Mouse (Mus musculus): ENCODE data around the gene Klhl40.

Gene Klhl40

DNA sequence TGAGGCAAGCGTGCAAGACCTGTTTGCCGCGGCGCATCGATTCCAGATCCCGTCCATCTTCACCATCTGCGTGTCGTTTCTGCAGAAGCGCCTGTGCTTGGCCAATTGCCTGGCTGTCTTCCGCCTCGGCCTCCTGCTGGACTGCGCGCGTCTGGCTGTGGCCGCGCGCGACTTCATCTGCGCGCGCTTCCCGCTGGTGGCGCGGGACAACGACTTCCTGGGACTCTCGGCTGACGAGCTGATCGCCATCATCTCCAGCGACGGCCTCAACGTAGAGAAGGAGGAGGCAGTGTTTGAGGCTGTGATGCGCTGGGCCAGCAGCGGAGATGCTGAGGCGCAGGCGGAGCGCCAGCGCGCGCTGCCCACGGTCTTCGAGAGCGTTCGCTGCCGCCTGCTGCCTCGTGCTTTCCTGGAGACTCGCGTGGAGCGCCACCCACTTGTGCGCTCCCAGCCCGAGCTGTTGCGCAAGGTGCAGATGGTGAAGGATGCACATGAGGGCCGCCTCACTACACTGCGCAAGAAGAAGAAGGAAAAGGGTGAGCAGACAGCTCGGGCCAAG, 738 bp downstream of the Klhl40 start:
- DNase-seq: peak; percentile 43

DNA sequence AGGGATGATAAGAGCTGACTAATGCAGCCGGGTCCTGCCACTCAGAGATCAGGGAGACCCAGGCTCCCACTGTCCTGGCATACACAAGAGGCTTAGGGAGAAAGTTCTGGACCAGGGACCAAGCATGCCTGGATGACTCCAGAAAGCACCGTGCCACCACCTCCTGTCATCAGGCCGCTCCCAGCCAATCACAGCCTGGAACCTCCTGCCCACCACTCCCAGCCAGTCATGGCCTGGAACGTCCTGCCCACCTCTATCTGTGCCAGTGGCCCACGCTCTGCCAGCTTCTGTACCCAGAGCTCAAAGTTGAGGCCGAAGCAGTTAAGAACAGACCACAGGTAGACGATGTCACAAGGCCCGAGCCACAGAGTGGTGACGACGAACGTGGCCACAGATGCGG, 7.4 kb downstream of the Klhl40 start:
- no peak for DNase-seq

DNA sequence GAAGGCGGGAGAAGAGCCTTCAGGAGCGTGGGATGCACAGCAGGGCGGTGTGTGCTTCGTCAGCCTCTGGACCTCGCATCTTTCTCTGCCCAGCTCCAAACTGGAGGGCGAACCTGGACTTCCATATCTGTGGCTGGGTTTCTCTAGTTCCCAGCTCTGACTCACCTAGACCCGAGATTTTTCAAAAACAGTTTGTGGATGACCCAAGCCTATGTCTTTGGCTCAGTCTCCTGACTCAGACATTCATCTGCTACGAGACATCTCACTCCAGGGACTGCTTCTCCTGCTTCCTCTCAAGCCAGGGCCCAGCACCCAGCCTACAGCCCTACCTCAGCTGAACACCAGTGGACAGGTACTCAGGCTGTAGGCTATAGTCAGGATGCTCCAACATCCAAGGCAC, 7.9 kb downstream of the Klhl40 start:
- no peak for DNase-seq

DNA sequence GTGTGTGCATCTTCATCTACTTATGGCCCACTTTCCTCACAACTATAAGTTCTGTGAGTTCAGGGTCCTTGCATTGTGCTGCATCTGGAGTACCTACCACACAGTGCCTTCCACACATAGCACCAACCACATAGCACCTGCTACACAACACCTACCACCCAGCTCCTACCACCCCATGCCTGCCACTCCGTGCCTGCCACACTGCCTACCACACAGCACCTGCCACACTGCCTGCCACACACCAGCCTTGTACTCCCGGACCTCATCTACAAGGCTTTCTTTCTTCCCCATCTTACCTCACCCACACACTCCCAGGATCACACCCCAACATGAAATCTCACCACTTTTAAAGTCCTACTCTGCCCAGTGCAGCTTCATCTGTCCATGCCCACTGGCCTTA, 9.0 kb downstream of the Klhl40 start:
- no peak for DNase-seq

DNA sequence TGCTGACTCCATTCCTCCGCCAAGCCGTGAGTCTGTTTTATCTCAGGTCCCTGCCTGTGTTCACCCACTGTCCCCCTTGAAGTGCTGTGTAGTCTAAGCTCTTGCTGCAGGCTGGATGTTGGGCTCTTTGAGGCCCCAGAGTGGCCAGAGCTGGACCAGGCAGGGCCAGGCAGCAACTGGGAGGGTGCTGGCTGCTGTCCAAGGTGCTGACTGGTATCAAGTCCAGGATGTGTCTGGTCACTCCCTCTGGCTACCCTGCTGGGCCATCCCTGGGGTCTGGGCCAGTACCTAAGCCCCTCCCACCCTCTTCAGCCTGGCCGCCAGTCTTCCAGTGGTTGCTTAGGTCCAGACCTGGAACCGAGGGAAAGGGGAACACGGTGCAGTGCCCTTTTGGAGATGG, 13.8 kb downstream of the Klhl40 start:
- peak; percentile 81 for DNase-seq

DNA sequence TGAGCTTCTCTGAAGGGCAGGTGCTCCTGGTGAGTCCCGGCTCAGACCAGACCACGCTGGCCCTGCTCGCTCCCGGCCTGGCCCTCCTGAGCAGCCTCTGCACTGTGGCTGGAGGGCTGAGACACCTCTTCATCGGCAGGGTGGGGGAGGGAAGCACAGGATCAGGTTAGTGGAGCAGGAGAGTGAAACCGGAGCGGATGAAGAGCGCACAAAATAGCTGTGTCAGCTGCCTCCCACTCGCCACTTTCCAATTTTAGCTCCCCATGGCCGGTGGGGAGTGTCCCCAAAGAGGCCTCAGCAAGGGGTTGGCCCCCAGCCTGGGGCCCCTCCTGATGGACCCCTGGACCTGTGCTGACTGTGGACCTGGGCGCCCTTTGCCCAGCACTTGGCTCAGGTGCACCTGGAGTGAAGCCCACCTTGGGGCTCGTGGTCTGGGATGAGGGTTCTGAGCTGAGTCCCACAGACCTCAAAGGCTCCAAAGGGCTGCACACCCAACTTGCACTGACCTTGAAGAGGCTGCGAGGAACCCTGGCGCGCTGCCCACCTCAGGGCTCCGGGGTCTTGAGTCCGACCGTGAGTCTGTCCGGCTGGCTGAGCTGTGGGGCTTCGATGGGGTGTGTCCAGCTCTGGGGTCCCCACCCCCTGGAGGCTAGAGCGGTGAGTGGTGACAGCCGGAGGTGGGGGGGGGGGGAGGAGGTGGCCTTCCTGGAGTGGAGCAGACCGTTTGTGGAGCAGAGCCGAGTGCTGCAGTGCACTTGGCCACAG, 14.5 kb downstream of the Klhl40 start, which contains the start of gene Hhatl:
Gene Hhatl (minus strand): TSS at position 751 of the 765 bp plus-strand sequence.
- peak; percentile 27 for DNase-seq

DNA sequence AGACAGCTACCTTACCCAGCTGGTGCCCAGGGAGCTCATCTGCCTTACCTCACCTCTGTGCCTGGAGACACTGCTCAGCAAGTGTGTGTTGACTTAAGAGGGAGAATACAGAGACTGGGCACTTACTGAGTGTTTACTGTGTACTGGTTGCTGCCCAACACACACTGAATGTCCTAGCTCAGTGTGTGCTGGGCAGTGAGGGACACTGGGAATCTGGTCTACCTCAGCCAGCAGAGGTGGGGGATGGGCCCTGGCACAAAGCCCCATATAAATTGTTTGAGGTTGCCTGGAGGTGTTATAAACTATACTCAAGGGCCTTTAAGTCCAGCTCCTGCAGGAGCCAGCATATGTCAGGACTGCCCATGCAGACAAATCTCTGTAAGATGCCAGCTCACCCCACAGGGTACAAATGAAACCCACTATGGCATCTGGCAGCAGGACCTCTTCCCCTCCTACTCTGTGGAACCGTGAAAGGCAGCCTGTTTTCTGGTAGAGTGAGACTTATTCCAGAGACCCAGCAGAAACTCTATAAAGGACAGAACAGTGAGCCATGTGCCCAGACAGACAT, 17.6 kb downstream of the Klhl40 start:
- no peak for DNase-seq

DNA sequence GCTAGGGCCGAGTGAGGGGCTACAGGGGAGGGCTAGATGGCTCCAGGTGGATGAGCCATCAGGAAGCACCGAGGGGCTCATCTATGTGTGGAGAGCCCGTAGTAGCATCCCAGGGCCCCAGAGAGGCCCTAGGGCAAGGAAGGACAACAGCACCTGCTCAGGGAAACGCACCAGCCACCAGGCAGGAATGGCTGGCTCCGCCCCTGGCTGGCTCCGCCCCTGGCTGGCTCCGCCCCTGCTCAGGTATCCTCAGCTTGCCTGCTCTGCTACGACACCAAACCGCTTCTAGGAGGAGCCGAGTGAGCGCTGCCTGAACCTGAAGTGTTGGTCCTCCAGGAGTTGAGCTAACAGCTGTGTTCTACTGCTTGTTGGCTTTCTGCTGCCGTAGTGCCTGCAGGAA, 20.3 kb downstream of the Klhl40 start:
- DNase-seq: peak; percentile 55

DNA sequence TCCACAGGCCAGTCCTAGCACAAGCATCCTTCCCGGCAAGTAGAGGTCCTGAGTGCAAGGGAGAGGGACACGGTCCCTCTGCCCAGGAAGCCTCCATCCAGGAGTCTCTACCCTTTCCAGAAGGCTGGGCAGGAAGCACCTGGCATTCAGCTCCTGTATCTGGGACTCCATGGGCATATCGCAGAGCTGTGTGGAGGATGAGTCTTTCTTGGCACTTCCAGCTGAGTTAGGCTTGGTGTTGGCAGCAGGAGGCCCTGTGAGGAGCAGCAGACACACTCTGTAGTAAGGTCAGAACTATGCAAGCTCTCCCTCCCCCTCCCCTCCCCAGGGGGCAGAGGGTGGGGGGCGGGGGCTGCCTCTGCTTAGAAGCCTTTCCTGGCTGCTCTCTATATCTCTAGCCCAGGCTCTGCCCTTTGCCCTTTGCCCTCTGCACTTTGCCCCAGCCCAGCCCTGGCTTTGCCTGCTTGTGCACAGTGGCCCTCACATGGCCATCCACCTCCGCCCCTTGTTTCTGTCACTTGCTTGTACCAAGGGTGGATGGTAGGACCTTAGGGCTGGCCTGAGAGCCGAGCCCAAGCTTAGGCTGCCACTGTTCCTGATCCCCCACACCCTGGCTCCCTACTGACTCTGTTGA, 21.6 kb downstream of the Klhl40 start:
- DNase-seq: no peak

DNA sequence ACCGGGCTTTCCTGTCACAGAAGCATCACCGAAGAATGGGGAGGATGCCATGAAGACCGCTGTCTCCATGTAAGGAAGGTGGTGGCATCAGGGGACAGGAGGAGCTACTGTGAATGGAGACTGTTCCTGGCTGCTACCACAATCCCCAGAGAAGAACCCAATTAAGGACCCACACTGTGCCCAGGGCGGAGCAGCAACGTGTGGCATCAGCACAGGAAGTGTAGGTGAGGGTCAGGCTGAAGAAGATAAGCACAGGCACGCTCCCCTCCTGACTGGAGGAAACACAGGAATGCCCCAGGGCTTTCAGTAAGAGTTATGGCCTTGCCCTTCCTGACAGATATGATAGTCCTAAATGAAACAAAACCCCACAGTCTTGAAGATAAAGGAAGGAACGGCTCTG, 25.3 kb downstream of the Klhl40 start:
- DNase-seq: no peak

DNA sequence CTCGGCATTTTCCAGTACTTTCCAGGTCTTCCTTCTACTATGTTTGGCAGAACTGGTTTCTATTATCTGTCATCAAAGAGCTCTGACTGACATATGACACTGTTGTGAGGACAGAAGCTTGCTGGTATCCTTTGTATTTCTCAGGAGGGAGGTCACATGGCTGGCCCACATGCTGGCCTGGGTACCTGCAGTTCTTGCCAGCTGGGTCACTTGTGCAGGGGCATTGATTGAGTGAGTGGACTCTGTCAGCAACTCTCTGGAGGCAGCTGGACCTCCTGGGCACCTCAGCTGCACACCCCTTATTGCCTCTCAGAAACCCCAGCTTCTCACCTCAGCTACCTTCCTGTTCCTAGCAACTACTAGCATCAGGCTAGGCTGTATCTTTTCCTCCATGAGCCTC, 30.1 kb downstream of the Klhl40 start:
- no peak for DNase-seq

DNA sequence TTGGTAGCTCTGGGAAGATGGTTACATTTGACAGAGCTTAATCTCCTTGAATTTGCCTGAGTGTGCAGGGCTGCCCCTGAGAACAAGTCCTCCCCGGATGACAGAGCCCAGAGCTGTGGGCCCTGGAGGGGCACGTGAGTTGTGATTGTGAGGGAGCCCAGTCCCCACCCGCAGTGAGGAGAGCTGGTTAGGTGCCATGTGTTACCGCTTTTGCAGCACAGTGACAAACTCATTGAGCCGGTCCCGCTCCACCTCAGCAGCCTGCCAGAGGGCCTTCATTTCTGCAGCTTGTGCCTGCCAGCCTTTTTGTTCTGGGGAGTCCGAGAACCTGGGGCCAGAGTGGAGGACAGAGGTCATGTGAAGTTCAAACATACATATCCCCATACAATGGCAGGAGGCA, 30.5 kb downstream of the Klhl40 start:
- no peak for DNase-seq

DNA sequence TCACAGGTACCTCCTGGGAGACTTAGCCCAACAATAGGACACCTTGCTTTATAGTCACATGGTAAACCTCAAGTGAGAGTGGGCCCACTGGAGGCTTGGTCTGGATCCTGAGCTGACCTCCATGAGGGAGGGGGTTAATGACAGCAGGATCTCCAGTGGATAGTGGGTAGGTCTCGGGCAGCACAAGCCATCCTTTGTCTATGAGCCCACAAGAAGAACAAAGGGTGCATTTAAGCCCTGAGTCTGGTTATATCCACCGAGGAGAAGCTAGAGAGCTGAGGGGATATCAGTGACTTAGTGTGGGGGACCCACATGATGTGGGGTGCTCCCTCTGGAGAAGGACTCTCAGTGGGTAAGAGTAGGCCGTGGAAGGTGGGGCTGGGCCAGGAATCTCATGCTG, 31.1 kb downstream of the Klhl40 start:
- DNase-seq: no peak

DNA sequence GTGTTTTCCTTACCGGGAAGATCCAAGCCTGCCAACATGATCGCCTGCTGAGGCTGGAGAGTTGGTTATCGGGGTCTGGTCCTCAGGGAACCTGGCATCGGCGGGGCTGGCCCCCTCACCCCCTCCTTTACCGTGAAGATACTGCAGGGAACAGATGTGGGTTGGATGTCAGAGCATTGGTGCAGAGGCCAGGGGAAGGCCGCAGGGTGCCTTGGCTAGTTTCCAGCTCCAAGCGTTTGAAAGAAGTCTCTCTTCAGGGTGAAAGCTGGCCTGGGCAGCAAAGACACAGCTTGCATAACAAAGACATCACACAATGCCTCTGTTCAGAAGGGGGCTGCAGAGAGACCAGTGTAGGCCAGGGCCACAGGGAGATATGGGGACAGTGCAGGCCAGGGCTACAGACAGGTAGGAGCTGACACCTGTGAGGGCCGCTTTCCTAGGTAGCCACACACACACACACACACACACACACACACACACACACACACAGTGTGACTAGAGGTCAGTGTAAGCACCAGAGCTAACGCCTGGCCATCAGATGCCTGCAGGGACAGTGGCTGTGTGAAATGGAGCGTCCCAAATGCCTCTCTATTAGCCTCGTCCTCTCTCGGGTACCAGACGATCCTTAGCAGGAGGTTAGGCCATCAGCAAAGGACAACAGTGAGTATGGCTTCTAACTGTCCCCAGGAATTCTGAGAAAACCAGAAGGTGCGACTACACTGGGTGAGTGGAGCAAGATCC, 32.8 kb downstream of the Klhl40 start:
- no peak for DNase-seq

DNA sequence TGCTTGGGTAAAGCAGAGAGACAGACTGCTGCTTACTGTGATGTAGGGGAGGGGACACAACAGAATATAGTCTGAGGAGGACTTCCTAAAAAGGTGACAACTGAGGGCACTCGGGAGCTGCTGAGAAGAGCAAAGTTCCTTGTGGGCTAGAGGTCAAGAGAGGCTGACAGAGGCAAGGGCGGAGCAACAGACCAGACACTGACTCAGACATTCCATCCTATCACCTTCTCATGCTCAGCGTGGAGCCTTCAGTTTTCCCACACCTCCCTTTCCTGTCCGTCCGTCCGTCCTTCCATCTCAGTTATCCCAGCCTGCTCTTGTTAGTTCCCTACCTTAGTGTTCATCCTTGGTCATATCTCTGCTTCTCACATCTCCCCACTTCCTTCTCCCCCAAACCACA, 37.8 kb downstream of the Klhl40 start:
- no peak for DNase-seq

DNA sequence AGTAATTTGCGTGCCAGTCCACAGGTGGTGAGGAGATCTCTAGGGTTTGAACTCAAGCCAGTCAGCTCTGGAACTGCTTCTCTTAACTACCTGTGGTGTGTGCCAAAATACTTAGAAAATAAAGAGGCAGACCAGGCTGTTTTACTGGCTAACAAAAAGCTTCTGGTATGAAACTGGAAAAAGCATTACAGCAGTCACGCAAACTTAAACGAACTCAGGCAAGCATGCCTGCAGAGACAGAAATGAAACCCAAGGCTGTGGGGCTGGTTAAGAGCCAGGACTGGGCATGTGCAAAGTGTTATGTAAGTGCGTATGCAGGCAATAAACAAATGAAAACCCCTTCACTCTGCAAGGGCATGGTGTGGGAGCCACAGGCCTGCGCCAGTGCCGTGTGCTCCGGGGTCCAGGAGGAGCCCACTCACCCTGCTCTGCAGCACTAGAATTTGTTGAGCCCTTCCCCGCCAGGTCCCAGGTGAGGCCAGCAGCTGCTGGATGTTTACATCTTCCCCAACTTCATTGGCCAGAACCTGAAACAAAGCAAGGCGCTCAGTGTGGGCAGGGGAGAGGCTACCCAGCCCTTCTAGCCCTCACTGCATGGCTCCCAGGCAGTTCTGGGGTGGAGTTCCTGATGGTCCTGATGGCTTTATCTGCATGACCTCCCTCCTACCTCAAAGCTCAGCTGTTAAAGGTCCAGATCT, 41.8 kb downstream of the Klhl40 start:
- no peak for DNase-seq

DNA sequence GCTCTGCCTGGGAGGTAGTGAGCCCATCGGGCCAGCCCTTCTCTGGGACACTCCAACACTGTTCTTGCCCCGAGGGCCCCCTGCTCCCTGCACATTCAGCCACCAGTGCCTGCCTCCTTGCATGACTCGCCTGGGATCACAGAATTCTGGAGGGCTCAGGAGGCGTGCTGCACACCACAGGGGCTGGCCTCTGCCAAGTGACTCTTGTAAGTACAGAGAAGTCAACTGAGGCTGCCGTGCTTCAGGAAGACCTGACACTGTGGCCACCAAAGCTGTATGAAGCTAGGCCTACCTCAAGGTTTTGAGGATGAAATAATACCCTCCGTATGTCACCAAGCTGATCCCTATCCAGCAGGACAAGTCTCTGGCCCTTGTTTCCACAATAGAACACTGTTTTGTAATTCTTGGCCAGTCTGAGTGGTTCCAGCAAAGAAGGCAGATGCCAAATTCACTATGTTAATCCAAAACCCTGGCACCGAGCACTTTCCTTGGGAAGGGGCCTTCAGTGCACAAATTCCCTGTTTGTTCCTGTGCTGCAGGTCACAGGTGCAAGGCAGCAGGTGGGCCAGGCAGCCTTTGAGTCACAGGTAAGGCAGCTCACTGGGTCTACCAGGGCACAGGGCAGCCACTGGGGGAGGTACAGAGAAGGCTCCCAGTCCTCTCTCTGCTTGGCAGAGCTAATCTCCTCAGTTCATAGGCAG, 42.5 kb downstream of the Klhl40 start:
- DNase-seq: no peak

DNA sequence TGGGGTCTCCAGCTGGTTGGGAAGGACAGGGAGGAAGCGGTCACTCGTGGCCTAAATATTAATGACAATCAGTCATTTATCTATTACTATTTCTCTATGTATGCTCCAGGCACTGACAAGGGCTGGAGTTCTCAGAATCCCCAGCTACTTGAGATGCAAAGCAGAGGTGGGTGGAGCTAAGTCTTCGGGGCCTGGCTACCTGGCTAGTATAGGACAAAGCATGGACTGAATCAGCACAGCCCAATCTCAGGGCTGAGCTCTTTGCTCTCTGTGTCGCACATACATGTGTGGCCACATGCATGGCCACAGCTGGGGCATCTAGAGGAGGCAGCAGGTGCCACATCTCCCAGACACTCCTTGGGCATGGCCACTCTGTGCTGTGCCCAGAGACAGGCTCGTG, 43.4 kb downstream of the Klhl40 start:
- DNase-seq: no peak

DNA sequence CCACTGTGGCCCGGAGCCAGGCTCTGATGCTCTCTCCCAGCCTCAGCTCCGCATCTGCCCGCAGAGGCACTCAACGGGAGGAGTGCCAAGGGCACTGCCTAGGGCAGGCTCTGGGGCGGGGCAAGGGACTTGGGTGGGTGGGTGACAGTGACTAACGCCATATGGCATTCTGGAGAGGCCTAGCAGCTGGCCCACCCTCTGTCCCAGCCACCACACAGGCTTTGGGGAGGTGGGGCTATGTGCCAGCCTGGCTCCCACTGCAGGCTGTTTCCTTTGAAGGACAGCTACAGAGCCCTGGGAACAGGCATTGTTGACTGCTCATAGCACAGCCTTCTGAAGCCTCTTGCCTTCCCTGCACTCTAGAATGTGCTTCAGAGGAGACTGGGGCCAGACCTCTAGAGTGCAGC, 45.2 kb downstream of the Klhl40 start:
- peak; percentile 22 for DNase-seq

DNA sequence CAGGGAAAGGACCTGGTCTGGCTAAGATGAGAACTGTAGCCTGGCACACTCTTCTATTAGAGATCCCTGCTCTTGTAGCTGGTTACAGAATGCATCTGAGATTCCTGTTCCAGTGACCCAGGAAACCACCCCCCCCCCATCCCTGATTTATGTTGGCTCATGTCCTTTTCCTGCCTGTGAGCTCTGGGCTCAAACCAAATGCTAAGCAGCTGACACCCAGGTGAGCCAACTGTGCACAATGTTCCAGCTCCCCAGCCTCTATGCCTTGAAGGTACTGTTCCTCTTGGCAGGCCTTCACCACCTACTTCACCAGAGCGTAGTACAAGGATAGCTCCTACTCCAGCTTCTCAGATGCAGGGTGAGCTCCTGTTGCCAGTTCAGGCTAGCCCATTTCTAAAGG, 45.6 kb downstream of the Klhl40 start:
- peak; percentile 54 for DNase-seq

DNA sequence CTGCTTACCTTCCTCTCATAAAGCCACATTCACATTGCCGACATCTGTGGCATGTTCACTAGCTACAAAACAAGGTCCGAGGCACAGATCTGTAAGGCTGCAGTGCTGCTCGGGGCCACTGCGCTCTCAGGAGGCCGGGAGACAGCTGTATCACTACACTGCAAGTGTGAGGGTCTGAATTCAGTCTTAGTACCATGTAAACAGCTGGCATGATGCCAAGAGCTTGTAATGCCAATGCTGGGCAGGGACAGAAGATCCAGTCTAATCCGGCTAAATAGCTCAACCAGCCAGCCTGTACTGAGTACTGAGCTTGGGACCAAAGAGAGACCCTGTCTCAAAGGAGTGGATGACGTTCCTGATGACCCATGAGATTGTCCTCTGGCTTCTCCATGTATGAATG, 46.6 kb downstream of the Klhl40 start:
- peak; percentile 27 for DNase-seq

DNA sequence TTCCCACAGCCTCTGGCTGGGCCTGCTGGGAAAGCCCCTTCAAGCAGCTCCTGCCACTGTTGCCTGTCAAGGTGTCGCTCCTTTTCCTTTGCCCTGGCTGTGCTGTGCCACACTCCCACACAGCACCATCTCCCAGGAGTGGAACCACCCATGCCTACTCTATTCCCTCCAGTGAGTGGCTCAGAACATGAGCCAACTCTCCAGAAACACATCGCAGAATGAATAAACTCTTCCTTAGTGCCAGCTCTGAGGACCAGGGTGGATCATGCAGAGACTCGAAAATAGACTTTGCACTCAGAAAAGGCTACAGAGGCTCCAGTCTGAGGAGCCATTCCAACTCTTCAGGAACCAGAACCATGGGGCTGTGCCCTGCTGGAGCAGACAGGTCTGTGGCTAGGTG, 48.9 kb downstream of the Klhl40 start:
- no peak for DNase-seq
